Mouse (Mus musculus): ENCODE results near the gene Oma1. TPM values are rescaled to one million over a fixed set of nuclear protein-coding genes. Genes with fewer than 3 reads are reported as not detected.

Oma1 gene
- total RNA-seq, 2 experiments from 2014 or later: 35.3 to 68.2 TPM

- no peak; the same call in 1 of the 2 replicates for ATAC-seq (replicated peaks; ENCODE audit: low FRiP score, low TSS enrichment, poor library complexity, severe bottlenecking)
These were observed 35.6 kb downstream of the Oma1 start for GRCm38 (mm10) chr4:103349219-103349618.

- no peak for ATAC-seq (replicated peaks; ENCODE audit: low FRiP score, low TSS enrichment, poor library complexity, severe bottlenecking)
These were observed 39.3 kb downstream of the Oma1 start for GRCm38 (mm10) chr4:103352926-103353325.

GRCm38 (mm10) chr4:103357457-103357856, 43.8 kb downstream of the Oma1 start:
- ATAC-seq (replicated peaks; ENCODE audit: low FRiP score, low TSS enrichment, poor library complexity, severe bottlenecking): no peak

- no peak for ATAC-seq (replicated peaks; ENCODE audit: low FRiP score, low TSS enrichment, poor library complexity, severe bottlenecking)
These were observed 45.4 kb downstream of the Oma1 start for GRCm38 (mm10) chr4:103358941-103359448.

- ATAC-seq (replicated peaks; ENCODE audit: low FRiP score, low TSS enrichment, poor library complexity, severe bottlenecking): no peak
These were observed 68.6 kb downstream of the Oma1 start for GRCm38 (mm10) chr4:103382171-103382570.

- ATAC-seq (replicated peaks; ENCODE audit: low FRiP score, low TSS enrichment, poor library complexity, severe bottlenecking): no peak
These were observed 71.4 kb downstream of the Oma1 start for GRCm38 (mm10) chr4:103385031-103385430.

GRCm38 (mm10) chr4:103385835-103386787, 72.5 kb downstream of the Oma1 start:
- ATAC-seq (replicated peaks; ENCODE audit: low FRiP score, low TSS enrichment, poor library complexity, severe bottlenecking): no peak

- no peak for ATAC-seq (replicated peaks; ENCODE audit: low FRiP score, low TSS enrichment, poor library complexity, severe bottlenecking)
These were observed 73.7 kb downstream of the Oma1 start for GRCm38 (mm10) chr4:103387292-103387691.

- ATAC-seq (replicated peaks; ENCODE audit: low FRiP score, low TSS enrichment, poor library complexity, severe bottlenecking): no peak
These were observed 75.0 kb downstream of the Oma1 start for GRCm38 (mm10) chr4:103388530-103389178.

- ATAC-seq (replicated peaks; ENCODE audit: low FRiP score, low TSS enrichment, poor library complexity, severe bottlenecking): no peak
These were observed 76.0 kb downstream of the Oma1 start for GRCm38 (mm10) chr4:103389583-103389982.

- ATAC-seq (replicated peaks; ENCODE audit: low FRiP score, low TSS enrichment, poor library complexity, severe bottlenecking): no peak
These were observed 76.9 kb downstream of the Oma1 start for GRCm38 (mm10) chr4:103390499-103390898.

- ATAC-seq (replicated peaks; ENCODE audit: low FRiP score, low TSS enrichment, poor library complexity, severe bottlenecking): no peak
These were observed 81.5 kb downstream of the Oma1 start for GRCm38 (mm10) chr4:103395066-103395465.

- ATAC-seq (replicated peaks; ENCODE audit: low FRiP score, low TSS enrichment, poor library complexity, severe bottlenecking): no peak
These were observed 82.3 kb downstream of the Oma1 start for GRCm38 (mm10) chr4:103395905-103396304.

GRCm38 (mm10) chr4:103396876-103397275, 83.3 kb downstream of the Oma1 start:
- ATAC-seq (replicated peaks; ENCODE audit: low FRiP score, low TSS enrichment, poor library complexity, severe bottlenecking): no peak

- ATAC-seq (replicated peaks; ENCODE audit: low FRiP score, low TSS enrichment, poor library complexity, severe bottlenecking): no peak
These were observed 89.0 kb downstream of the Oma1 start for GRCm38 (mm10) chr4:103402581-103402980.

GRCm38 (mm10) chr4:103405321-103405720, 91.7 kb downstream of the Oma1 start:
- no peak for ATAC-seq (replicated peaks; ENCODE audit: low FRiP score, low TSS enrichment, poor library complexity, severe bottlenecking)

GRCm38 (mm10) chr4:103410217-103410799, 96.7 kb downstream of the Oma1 start:
- ATAC-seq (replicated peaks; ENCODE audit: low FRiP score, low TSS enrichment, poor library complexity, severe bottlenecking): no peak
